Mouse (Mus musculus): ENCODE results near the gene Ticrr. TPM values are rescaled to one million over a fixed set of nuclear protein-coding genes. Genes with fewer than 3 reads are reported as not detected.

The Ticrr gene
- polyA plus RNA-seq, 1 experiment from 2014 or later = 19.7 TPM

DNA sequence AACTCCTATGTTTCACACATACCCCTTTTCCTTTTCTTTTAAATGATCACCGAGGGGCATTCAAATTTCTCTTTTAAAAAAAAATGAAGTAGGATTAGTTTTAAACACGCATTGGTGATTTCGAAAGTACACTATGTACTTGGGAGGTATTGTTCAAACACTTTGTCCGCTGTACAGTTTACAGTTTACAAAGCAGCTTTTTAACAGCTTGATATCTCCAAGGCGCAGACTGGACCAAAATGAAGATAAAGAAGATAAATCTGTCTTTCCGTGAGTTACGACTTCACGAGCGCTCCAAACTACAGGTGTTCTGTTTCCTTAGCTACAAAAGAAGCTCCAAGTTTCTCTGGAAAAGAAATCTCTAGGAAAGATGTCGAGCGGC, 82.3 kb downstream of the Ticrr start:
- peaks cover 15% of the 10 kb centered on the region for H3K4me1 ChIP-seq
- DNase-seq (ENCODE audit: low spot score) = no peak
- no peaks in the 10 kb centered on the region for H3K9me3 ChIP-seq (replicated peaks)
- 28% methylated on average over 11 of the region's 11 CpGs for WGBS
- H3K36me3 ChIP-seq = peaks cover 6% of the 10 kb centered on the region
- no peaks in the 10 kb centered on the region for H3K27me3 ChIP-seq (ENCODE audit: low read depth, poor library complexity, severe bottlenecking)
- peak overlapping the region; percentile 78 for H3K27ac ChIP-seq
- H3K4me3 ChIP-seq = peak overlapping the region; percentile 88

DNA sequence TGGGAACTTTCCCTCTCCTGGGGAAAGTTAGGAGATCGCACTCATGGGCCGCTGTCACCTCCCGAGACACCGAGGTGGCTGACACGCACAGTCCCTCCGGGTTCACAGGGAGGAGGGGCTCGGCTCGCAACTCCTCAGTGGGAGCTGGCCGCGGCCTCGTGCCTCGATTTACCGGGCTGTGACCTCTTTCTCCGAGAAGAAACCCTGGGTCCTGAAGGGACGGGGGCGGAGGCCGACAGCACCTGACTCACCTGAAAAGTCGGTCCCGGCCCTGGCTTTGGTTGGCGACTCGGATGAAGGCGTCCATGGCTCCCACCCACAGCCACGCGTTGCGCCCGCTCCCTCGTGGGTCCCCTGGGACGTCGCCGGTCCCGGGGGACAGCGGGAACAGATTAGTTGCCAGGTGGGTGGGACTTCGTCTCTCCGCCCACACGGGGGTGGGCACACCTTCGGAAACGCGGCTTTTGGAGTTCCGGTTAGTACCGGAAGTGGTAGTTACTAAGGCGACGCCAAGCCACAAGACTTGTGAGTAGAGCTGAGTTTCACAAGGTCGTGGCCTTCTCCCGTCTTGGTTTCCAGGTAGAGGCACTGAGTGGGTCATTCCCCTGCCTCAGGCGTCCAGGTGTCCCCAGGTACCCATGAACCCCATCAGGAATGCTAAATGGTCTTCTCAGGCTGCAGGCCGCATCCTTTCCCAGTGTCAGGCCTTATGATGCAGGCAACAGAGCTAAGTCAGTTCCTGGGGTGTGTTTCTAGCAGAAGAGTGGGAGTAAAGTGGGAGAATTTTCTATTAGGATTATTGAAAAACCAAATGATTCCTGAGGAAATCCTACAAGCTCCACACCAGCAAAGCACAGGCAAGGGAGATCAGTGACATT, 82.9 kb downstream of the Ticrr start, which contains the start of the genes Pex11a and Wdr93:
Gene Pex11a, minus strand, starts transcription at position 473 of the 878 bp plus-strand sequence.
Gene Wdr93, plus strand, starts transcription at position 505 of the 878 bp plus-strand sequence.
- H3K4me1 ChIP-seq = peaks cover 15% of the 10 kb centered on the region
- peaks cover under 1% of the 10 kb centered on the region; the same call in 1 of the 2 replicates for H3K36me3 ChIP-seq
- H3K4me3 ChIP-seq = peak within 1 kb of the TSS; percentile 88
- peak within 1 kb of the TSS; percentile 78 for H3K27ac ChIP-seq
- H3K27me3 ChIP-seq (ENCODE audit: low read depth, poor library complexity, severe bottlenecking) = no peaks in the 10 kb centered on the region
- peak; percentile 87 for DNase-seq (ENCODE audit: low spot score)
- 3% methylated on average over 46 of the region's 46 CpGs for WGBS
- H3K9me3 ChIP-seq (replicated peaks) = no peaks in the 10 kb centered on the region

DNA sequence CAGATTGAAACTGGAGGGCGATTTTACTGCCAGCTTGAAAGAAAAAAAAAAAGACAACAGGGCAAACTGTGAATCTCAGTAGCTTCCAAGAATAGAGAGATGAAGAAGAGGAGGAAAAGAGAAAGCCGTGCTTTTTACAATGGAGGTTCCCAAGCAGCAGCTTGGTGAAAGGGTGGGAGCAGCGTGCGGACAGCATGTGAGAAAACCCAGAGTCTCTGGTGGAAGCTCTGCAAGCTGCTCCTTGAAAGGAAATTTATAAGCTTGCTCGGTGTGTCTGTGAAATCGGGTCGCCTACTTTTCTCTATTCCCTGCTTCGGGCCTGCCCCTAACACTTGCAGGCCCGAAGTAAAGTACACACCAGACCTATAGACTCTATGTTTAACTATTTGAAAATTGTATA, 84.1 kb downstream of the Ticrr start:
- no peak overlapping the region for H3K4me3 ChIP-seq
- 92% methylated on average over 9 of the region's 9 CpGs for WGBS

DNA sequence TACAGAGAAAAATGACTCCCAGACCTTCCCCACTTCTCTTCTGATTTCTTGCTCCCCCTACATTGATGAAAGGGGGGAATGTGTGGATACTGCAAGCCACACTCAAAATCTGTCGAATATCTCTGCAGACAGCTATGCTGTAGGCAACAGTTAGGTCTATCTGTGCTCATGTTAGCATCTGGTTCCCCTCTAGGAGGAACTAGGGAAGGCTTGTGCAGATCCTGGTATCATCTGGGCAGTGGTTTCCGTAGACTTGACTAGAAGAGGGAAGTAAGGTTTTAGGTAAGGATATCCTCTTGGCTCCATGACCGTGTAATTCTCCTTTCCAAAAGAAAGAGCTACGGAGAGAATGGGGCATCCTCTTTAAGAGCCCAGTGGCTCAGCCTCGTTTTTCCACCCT, 84.6 kb downstream of the Ticrr start:
- no peak for DNase-seq (ENCODE audit: low spot score)
- H3K4me1 ChIP-seq = peaks cover 15% of the 10 kb centered on the region
- no peaks in the 10 kb centered on the region for H3K27me3 ChIP-seq (ENCODE audit: low read depth, poor library complexity, severe bottlenecking)
- H3K4me3 ChIP-seq = no peak overlapping the region
- no peaks in the 10 kb centered on the region for H3K9me3 ChIP-seq (replicated peaks)
- H3K36me3 ChIP-seq = no peaks in the 10 kb centered on the region
- H3K27ac ChIP-seq = no peak overlapping the region
- WGBS = 82% methylated on average over 5 of the region's 5 CpGs

More for the DNA sequence above, 84.1 kb downstream of the Ticrr start:
- no peak for DNase-seq (ENCODE audit: low spot score)
- H3K27ac ChIP-seq = no peak overlapping the region
- H3K27me3 ChIP-seq (ENCODE audit: low read depth, poor library complexity, severe bottlenecking) = no peaks in the 10 kb centered on the region
- peaks cover 15% of the 10 kb centered on the region for H3K4me1 ChIP-seq
- H3K36me3 ChIP-seq = no peaks in the 10 kb centered on the region
- no peaks in the 10 kb centered on the region for H3K9me3 ChIP-seq (replicated peaks)

DNA sequence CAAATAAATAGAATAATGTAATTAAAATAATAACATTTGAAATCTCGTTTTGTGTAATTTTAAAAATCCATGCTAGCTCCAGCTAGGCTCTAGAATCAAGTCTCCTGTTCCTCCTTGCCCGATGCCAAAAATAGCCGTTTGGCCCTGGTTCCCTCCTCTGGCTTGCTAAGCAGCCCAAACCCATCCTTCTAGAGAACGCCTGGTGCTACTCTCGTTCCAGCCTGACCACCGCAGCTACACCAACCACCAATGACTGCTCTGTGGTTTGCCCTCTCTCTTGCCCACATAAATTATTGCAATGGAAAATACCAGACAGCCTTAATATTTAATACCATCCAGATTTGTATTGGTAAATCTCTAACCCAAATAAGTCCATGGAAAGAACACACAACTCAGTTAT, 87.7 kb downstream of the Ticrr start:
- Histone ChIP-seq H3K9me3 (replicated peaks) (no peaks in the 10 kb centered on the region), H3K27ac (no peak overlapping the region), H3K27me3 (ENCODE audit: low read depth, poor library complexity, severe bottlenecking) (no peaks in the 10 kb centered on the region), H3K4me1 (peaks cover 10% of the 10 kb centered on the region), H3K4me3 (no peak overlapping the region), H3K36me3 (no peaks in the 10 kb centered on the region)
- WGBS = 83% methylated on average over 6 of the region's 6 CpGs
- no peak for DNase-seq (ENCODE audit: low spot score)

Other genes starting within 250 kb of the Ticrr start
- 41.1 and 42.3 TPM in 2 replicates for gene Polg, start 193.8 kb upstream of the Ticrr start, polyA plus RNA-seq (2016; fragmentation: Nextera tagmentation; extraction: Ambion mirVana)
- not detected in 2 replicates for gene Rhcg, start 42.5 kb upstream of the Ticrr start, polyA plus RNA-seq (2016; fragmentation: Nextera tagmentation; extraction: Ambion mirVana)
- gene Kif7, start 55.5 kb downstream of the Ticrr start, polyA plus RNA-seq (2016; fragmentation: Nextera tagmentation; extraction: Ambion mirVana) = 7.2 and 8.5 TPM in 2 replicates
- not detected in 2 replicates for gene Plin1, start 72.7 kb downstream of the Ticrr start, polyA plus RNA-seq (2016; fragmentation: Nextera tagmentation; extraction: Ambion mirVana)
- 6.6 and 11.3 TPM in 2 replicates for gene Pex11a, start 82.9 kb downstream of the Ticrr start, polyA plus RNA-seq (2016; fragmentation: Nextera tagmentation; extraction: Ambion mirVana)
- gene Wdr93, start 83.0 kb downstream of the Ticrr start, polyA plus RNA-seq (2016; fragmentation: Nextera tagmentation; extraction: Ambion mirVana) = 0.19 and 0.35 TPM in 2 replicates
- gene Mesp1, start 133.6 kb downstream of the Ticrr start, polyA plus RNA-seq (2016; fragmentation: Nextera tagmentation; extraction: Ambion mirVana) = not detected in 2 replicates
- 0.21 TPM in 1 of 2 replicates, not detected in the other for gene Mesp2, start 150.5 kb downstream of the Ticrr start, polyA plus RNA-seq (2016; fragmentation: Nextera tagmentation; extraction: Ambion mirVana)
- 8.1 and 9.7 TPM in 2 replicates for gene Anpep, start 200.9 kb downstream of the Ticrr start, polyA plus RNA-seq (2016; fragmentation: Nextera tagmentation; extraction: Ambion mirVana)

Measured in limb, embryonic 10.5 days (tissue).